Mouse (Mus musculus) kidney, adult 18-20 months (tissue): Measurements from ENCODE around the gene Pygb.

ENCODE experiments used
- DNase-seq: peaks from one replicate; pipeline ENCODE4 v3.0.0; 2021

Gene Pygb

GRCm38 (mm10) chr2:150844798-150845197, 58.3 kb downstream of the Pygb start:
- DNase-seq, result no peak

DNA sequence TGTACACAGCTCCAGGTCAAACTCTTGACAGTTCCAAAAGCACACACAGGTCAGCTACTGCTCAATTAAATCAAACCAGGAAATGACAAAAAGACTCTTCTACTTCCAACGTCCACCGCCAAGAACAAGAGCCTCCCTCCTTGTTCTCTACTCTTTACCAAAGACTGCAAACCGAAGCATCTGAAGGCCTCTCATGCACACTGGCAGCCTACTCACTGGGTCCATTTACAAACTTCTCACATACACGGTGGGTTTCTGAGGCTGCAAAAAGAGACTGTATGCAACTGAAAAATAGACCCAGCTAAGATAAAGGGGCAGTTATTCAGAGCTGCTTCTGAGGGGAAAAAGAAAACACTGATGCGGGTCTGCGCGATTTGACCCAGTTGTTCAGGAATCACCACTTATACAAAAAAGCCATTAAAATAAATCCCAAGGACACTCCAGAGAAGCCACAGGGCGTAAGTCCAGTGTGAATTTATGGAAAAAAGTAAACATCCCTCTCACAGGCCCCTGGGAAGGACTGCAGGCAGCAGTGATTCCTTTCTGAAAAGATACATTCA, 61.0 kb downstream of the Pygb start:
- DNase-seq, result no peak

GRCm38 (mm10) chr2:150851251-150851650, 64.7 kb downstream of the Pygb start:
- no peak for DNase-seq

DNA sequence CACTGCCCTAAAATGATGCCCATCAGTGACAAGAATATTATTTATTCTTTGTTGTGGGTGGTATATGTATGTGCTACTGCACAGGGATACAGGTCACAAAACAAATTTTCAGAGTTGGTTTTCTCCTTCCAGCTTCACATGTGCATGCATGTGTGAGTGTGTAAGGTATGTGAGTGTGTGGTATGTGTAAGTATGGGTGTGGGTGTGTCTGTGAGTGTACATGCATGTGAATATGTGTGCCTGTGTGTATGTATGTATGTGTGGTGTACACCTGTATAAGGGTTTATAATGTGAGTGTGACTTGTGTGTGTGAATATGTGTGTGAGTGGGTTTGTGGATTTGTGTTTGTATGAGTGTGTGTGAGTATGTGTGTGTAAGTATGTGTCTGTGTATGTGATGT, 68.7 kb downstream of the Pygb start:
- DNase-seq, result no peak

- peak; percentile 38 for DNase-seq
Measured at GRCm38 (mm10) chr2:150858724-150859487, 72.4 kb downstream of the Pygb start.

DNA sequence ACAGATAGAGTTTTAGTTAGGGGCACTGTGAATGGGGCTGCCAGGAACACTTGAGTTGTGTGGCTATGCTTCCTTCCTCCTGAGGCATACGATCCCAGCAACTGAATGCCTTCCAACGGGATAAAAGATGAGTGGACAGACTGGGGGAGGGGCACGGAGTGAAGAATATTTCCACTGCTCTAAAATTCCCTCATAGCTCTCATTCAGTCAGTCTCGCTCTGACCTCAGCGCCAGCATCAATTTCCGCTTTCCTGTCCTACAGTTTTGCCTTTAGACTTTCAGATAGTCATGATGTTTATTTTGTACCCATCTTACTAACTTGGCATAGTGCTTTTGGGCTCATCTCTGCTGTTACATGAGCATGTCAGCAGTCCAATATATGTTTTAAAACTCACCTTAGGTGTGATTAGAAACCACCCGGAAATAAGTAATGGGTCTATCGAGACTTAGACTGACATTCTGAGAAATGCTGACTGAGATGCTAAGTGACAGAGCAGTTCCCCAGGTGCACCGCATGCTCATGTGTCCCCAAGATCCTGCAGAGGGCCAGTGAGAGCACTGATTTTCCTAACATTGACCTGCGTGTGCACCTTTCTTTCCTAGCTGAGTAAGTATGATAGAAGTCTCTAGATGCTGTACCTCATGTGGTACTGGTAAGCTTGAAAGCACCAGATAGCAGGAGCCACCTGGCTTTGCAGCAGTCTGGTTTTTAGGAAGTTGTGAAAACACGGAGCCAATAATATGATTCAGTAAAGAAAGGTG, 73.4 kb downstream of the Pygb start:
- no peak for DNase-seq

GRCm38 (mm10) chr2:150861128-150861527, 74.6 kb downstream of the Pygb start:
- DNase-seq, result no peak

GRCm38 (mm10) chr2:150867021-150867420, 80.5 kb downstream of the Pygb start:
- no peak for DNase-seq

DNA sequence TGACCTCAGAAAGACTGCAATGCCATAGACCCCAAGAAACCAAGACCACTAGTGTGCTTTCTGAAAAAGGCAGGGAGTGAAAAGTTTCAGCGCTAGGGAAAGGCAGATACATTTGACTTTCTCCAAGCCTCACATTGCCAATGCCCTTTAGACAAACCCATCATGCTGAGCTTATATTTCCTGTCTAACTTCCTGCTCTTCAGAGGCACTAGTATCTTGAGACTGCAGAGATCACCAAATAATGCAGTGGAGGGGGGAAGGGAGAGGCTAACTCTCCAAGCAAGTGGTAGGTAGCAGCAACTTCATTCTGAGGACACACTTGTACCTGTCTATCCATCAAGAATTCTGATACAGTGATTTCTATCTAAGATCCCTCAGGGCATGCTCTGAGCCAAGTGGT, 82.9 kb downstream of the Pygb start:
- DNase-seq, result no peak

DNA sequence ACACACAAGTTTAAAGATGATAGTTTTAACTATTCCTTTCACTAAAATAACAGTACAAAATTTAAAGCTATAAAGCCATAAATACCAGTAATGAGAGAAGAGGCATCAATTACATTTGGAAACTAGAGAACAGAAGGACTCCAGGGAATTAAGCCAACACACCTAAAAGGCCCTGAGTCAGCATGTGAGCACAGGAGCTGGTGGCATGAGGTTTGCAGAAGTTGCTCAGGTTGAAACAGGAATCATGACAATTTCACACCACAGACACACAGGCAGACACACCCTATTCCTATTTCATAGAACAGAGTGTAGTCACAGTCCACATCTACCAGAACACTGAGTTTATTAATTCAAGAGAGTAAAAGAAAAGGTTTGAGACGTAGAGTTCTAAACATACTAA, 88.0 kb downstream of the Pygb start:
- no peak for DNase-seq

- DNase-seq, result no peak
Measured at GRCm38 (mm10) chr2:150875226-150875625, 88.7 kb downstream of the Pygb start.

GRCm38 (mm10) chr2:150877561-150877960, 91.0 kb downstream of the Pygb start:
- DNase-seq, result peak; percentile 36
